Mouse (Mus musculus) embryonic fibroblast, embryonic 13.5 days (primary cell): ENCODE data around the gene Plce1.

ENCODE experiments used
- CTCF ChIP-seq: IDR thresholded peaks from 2 replicates; pipeline ENCODE4 v1.5.1; 2011; ENCODE audit warnings: mild to moderate bottlenecking, control low read depth, low read length, moderate library complexity, borderline replicate concordance; ENCODE audit not compliant: insufficient read depth
- POLR2A ChIP-seq: IDR thresholded peaks from 2 replicates; pipeline ENCODE4 v1.6.1; 2011; ENCODE audit warnings: low read depth, mild to moderate bottlenecking, control low read depth, low read length, moderate library complexity

DNA sequence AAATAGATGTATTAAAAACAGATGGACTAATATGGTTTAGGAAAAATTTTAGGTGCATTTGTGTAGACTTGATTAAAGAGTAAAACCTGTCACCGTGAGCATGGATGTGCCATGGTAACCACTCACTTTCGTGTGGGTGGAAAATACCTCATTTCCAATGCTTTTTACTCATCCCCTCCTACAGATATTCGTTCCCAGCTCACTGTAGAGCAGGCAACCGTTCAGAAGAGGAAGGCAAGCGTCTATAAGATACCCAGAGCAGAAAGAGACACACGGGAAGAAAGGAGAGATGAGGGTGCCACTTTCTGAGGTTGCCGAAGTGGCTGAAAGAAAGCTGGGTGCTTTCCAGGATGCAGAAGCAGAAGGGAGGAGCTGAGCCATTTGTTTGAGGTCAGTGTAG is 25.2 kb downstream of the Plce1 start:
- TF ChIP-seq CTCF, result no peak
- no peak for TF ChIP-seq POLR2A
